Mouse (Mus musculus): ENCODE measurements around the gene Hes5.

Hes5 gene

DNA sequence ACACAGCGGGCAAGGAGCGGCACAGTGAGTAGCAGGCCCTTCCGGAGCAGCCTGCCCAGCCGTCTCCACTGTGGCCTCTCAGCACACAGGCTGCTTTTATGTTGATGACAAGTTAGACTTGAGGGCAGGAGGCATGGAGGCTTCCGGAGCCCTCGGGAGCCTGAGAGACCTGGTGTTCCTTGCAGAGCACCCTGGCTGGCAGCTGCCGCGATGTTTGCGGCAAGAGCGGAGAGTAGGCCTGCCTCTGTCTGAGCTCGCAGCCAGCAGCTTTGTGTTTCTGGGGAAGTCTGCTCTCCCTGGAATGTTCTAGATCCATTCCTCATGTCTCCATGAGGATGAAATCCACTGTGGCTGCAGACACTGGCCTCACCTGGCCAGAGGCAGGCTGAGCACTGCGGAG, 11.8 kb downstream of the Hes5 start:
- no peak for DNase-seq

DNA sequence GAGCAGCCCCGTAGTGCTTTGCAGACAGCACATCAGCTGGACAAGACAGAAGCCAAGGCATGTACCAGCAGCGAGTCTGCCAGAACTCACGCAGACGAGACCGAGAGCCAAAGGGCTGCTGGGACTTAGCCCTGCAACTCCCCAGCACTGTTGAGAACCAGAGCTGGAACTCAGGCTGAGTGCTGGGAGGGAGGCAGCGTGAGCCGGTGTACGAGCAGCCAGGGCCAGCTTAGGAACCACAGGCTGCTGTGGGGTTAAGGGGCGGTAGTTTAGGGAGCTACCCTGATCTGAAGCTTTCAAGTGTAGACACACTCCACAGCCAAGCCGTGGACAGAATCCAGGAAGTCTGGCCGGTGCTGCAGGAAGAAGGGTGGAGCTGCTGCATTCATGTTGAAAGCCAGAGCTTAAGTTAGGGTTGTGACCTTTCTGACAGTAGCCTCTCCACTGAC, 13.5 kb downstream of the Hes5 start:
- DNase-seq: no peak

DNA sequence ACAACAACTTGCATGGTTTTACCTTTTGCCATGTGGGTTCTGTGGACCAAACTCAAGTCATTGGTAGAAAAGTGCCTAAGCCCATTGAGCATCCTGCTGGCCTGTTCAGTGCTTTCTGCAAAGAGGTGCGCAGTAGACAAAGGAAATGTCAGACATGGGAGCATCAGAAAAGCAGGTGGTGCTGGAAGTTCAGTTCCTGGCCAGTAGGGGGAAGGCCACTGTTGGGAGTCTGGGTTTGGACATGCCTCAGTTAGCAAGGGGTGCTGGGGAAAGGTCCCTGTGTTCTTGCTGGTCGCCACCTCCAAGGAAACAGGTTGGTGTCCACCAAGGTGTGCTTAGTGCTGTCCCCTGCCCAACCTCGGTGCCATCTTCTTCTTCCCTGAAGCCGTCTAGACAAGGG, 19.4 kb downstream of the Hes5 start:
- no peak for DNase-seq

DNA sequence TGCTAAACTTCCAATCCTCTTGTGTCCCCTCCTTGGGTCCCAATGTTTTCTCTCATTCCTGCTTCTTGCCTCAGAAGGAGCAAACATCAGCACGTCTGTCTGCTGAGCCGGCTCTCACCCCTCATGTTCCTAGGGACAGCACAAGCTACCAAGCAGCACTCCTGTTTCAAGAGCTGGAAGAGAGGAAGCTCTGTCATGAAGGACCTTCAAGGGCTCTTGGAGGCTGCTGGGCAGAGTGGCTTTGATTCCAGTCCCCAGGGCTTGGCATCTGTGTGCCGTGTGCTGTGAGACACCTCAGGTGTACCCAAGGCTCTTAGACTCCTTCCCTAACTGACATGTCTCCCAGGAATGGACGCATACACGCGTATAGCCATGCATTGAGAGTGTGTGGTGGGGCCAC, 20.4 kb downstream of the Hes5 start:
- DNase-seq: no peak

DNA sequence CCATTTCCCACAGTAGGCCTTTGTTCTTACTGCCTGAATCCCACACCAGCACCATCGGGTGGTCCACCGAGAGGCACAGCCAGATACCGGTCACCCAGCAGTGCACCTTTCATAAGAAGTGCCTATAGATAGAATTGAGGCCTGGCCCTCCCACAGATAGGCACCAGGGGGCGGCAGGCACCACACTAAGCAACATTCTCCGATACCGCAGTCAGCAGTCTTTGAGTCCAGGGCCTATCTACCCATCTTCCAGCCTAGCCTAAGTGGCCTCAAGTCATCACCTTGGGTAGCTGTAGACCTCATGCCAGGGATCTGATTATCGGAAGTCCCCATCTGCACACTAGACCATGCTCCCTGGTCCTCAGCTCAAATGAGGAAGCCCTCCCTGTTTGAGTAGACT, 20.8 kb downstream of the Hes5 start:
- DNase-seq: peak; percentile 68

DNA sequence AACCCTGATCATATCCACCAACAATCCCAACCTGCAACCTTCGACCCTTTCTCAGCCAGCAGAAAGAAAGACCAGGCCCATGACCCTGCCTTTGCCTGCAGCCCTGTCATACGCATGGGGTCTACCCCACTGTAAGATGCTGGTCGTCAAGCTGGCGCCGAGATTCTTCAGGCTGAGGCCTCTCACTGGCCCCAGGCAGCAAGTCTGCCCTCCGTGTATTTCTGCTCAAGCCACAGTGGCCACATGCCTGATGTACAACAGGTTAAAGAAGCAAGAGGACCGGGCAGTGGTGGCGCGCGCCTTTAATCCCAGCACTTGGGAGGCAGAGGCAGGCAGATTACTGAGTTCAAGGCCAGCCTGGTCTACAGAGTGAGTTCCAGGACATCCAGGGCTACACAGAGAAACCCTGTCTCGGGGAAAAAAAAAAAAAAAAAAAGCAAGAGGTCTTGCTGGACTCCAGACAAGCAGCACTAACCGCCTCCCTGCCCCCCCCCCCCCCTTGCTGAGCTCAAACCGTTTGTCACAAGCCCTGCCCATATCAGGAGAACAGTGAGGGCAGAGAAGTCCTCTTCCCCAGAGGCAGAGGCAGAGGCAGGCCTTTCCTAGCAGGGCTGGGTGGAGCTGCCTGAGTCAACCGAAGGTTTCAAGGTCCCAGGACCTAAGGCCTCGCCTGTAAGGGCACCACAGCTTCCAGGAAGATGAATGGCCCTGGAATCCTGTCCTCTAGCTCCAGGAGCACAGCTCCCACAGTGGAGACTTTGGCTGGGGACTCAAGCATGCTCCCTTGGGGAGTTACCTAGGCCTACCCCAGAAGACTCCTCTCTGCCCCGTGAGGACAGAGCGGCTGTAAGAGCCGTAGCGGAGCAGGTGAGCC, 21.8 kb downstream of the Hes5 start:
- DNase-seq: no peak

DNA sequence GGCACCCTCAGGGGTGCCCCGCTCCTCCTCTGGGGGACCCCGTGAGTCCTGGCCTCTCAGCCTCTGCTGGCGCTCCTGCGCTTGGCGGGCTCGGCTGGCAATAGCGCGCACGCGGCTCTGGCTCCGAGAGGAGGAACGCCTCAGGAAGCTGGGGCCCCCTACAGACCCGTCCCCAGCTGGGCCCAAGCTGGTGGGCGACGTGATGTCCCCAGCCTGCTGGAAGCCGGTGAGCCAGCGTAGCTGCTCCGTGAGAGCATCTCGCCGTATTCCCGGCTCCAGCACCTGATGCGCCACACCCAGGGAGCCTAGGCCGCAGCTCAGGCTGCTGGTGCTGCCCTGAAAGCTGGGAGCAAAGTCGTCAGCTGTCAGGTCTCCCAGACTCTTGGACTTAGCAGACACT, 23.0 kb downstream of the Hes5 start:
- DNase-seq: no peak

DNA sequence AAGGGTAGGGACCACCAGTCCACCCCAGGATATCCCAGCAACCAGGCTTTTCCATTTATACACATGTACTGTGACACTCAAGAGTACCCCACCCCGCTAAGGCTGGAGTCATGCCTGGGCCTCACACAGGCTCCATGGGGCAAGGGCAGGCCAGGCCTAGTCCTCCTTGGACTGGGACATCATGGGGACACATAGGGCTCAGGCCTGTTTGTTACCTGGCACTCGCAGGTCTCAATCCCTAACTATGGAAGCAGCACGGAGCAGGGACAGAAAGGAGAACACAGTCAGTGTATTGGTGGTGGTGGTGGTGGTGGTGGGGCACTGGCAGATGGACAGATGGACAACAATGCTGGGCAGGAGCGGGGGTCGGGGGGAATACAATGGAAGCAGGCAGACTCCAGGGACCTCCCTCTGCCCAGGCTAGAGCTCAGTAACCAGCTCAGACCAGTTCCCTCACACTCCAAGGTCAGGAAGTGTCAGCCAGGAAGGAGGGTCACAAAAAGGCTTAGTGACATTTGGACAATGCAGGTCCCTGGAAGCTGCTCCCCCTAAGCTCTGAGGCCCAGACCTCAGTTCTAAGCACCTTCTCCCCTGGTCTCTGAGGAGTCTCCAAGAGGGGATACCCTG, 24.5 kb downstream of the Hes5 start:
- DNase-seq: no peak

DNA sequence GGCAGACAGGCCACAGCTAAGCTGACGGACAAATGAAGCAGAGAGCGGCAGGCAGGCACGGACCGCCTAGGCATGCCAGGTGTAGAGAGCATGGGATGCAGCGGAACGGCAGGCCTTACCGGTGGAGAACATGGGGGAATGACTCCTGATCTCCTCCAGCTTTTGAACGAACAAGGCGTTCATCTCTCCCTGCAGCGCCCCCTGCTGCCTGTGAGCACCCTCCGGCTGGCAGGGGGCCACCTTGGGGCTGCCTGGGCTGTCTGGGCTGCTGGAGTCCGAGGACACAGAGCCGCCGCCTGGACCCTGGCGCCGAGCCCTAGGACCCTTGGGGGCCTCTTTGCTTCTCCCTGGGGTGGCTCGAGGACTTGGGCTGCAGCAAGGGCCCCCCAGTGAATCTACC, 25.4 kb downstream of the Hes5 start:
- peak; percentile 74 for DNase-seq

DNA sequence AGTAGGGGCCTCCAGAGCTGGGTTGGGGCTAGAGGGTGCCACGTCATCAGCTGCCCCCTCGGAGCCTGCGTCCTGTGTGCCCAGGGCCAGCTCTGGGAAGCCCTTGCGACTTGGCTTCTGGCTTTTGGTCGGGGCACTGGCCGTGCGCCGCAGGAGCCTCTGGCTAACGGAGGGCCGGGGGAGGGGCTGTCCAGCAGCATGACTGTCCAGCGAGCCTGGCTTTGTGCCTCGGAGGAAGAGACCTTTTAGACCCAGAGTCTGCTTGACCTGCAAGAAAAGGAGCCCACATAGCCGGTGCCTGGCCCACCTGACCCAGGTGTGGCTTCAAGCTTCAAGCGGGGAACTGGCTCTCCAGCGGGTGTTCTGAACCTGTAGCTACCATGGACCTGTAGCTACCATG, 26.0 kb downstream of the Hes5 start:
- DNase-seq: no peak

DNA sequence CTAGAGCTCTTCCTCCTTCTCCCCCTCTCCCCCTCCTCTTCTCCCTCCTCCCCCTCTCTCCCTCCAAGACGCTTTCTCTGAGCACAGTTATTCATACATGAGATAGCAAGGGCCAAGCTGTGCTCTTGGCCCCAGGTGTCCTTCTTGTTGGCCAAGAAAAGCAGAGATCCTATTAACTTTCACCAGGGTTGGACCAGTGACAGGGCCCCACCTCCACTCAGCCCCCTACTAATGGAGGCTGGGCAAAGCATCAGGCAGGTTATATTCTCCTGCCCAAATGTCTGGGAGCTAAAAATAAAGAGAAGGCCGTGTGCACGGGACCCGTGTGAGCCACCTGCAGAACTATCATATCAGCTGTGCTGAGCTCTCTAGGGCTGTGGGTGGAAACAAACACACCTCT, 34.2 kb downstream of the Hes5 start:
- no peak for DNase-seq

DNA sequence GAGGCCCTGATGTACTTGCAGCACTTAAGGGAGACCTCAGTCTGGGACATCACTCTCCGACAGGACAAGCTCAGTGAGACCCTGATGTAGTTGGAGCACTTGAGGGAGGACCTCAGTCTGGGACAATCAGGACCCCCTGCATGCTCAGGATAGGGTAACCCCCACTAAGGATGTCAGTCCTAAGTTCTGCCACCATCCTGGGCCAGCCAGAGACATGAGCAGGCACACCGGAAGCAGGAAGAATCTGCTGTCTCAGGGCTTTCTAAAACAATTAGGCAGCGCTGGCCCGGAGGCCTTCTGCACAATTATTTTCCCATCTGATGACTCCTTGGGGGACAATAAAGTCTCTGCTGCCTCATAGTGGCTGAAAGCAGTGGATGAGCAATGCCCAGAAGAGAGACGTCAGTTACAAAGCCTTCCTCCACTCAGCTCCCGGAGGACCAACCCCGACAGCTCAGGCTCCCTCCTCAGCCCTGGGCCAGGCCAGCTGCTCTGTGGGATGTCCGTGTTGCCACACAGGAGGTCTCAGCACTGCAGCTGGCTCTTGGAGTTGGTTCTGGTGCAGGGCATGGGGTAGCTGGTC, 35.9 kb downstream of the Hes5 start:
- no peak for DNase-seq

DNA sequence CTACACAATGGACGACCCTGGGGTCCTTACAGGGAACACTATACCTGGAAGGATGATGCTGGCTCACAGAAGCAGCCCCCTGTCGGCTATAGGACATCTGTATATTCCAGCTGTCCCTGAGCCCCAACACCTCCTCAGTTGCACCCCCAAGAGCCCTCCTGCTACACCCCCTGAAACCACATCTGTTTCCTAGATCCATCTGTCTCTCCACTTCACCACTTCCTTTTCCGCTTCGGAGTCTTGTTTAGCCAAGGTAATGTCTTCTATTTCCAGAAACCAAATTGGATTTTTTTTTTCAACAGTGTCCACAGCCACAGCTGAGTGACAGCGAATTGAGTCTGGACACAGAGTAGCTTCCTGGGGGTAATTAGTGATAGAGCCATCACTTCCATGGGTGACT, 38.7 kb downstream of the Hes5 start:
- no peak for DNase-seq

DNA sequence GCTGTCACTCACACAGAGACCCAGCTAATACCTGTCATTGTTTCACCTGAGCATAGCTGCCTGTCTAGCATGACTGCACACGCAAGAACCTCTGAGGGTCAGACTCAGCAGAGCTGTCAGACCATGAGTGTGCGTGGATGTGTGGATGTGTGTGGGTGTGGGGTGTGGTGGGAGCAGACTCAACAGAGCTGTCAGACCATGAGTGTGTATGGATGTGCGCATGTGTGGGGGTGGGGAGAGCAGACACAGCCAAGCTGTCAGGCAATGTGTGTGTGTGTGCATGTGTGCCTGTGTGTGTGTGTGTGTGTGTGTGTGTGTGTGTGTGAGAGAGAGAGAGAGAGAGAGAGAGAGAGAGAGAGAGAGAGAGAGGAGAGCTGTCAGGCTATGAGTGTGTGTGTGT, 44.6 kb downstream of the Hes5 start:
- no peak for DNase-seq

DNA sequence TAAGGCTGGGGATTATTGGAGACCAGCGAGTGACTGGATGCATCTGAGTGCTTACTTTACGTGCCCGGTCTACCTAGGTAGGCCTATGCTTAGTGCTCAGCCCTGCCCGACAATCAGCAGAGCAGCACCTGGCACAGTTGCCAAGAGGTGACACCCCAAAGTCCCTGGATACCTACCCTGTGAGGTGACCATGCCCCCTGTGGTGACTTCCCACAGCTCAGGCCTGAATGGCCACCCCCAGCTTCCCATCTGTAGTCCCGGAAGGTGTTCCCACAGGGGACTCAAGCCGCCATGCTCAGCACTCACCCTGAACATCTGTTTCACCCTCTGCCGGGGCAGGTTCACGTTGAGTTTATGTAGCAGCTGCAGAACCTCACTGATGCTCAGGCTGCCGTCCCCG, 45.6 kb downstream of the Hes5 start:
- no peak for DNase-seq

DNA sequence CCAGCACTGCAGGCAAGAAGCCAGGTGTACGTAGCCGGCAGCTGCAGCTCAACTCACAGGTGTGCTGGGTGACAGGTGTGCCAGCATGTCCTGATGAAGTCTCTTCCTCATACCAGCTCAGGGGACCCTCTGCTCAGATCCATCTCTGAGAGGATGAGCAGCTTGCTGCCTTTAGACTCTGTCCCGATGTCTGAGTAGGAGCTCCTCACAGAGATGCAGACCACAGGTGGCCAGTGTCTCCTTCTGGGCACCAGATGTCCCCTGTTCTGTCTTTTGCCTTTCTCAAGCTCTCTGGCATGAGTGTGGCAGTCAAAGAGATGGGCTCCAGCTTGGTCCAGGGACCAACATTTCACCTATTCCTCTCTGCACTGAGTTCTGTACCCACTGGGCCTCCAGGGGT, 46.9 kb downstream of the Hes5 start:
- DNase-seq: no peak

DNA sequence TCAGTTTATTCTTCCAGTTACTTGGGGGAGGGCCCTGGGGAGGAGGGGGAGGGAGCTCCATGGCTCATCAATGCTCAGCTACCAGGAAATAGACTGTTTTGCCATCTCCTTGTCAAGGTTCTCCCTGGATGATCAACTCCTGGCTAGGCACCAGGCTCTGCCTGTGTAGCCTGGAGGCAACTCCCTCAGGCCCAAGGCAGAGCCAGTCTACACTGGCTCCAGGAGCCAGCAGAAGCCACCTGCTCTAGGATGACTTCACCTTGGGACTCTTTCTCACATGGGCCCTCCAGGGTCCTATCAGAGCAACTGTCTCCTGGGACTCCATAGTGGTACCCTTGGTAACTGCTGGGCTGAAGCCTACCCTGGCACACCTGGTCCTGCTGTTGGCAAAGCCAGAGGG, 47.4 kb downstream of the Hes5 start:
- no peak for DNase-seq

DNA sequence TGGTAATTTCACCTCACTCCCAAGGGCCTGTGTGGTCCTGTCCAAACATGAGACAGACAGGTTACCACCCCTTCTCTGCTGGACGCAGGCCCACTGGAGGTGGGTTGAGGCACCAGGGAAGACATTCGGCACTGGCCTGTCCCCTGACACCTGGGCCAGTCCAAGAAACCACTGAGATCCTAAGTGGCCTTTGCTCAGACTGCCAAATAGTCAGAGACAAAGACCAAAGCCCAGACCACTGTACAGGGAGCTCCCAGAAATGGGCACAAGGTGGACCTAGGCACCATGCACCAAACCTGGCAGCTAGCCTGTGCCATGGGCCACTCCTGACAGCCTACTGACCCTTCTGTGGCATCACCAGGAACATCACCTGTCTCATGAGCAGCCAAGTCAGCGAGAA, 48.5 kb downstream of the Hes5 start:
- peak; percentile 39 for DNase-seq

DNA sequence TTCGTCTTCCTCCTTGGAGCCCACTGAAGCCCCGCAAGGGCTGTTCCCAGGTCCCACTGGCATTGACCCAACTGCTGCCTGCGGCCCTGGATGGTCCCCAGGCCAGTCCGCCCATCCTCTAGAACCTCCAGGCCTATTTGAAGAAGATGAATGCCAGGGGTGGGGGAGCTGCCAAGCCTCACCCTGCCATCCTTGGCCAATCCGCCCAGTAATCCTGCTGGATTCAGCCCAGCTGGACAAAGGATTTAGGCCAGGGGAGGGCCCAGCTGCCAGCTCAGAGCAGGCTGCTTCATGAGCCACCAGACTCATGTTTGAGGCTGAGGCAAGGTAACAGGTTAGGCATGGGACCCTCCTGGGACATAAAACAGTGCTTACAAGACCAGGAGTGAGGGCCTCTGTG, 50.1 kb downstream of the Hes5 start:
- DNase-seq: peak; percentile 88

DNA sequence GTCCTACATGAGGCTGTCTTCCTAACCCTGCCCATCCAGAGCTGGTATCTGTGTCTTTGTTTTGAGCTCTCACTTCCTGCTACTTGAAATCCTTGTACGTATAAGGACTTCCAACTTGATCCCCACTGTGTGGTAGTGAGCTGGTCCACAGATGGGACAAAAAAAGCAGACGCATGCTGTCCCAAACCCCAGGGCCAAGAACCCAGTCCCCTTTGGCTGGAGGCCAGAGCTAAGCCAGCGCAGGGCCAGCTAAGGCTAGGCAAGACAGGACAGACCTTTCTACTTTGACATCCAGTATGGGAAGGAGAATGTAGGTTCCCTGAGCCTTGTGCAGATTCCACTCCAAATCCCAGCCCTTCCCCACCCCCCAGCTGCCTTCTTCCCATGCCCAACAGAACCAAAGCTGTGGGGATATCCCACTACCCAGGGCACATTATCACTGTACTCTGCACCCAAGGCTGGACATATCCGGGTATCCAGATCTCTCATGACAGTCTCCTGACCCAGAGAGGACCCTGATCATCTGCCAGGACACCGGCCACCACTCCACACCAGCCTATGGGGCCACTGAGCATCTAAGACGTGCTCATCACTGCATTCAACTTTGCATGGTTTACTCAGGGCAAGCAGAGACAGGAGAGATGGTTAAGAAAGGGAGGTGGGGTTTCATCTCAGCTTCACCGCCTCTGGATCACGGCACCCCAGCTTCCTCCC, 50.7 kb downstream of the Hes5 start:
- peak; percentile 70 for DNase-seq
